Mouse (Mus musculus): ENCODE data around the gene Ifna16.

GRCm38 (mm10) chr4:88655461-88655860, 21.3 kb downstream of the Ifna16 start:
- TF ChIP-seq CTCF (IDR thresholded peaks at IDR 0.05; ENCODE audit: control insufficient read depth, insufficient read depth, low read length) = no peak
- TF ChIP-seq POLR2A (IDR thresholded peaks at IDR 0.05; ENCODE audit: borderline replicate concordance, control insufficient read depth, low read depth, low read length) = no peak

All from bone marrow, adult 2 months (tissue).